Mouse (Mus musculus) MEL (cell line): ENCODE measurements around the gene Ank2. TPM values are rescaled to one million over a fixed set of nuclear protein-coding genes. Genes with fewer than 3 reads are reported as not detected.

Source experiments
- DNase-seq: peaks from one replicate; pipeline ENCODE4 v3.0.0; 2011; ENCODE audit warnings: low read depth, low spot score
- H3K27ac ChIP-seq: 2 replicates; pipeline ENCODE4 v1.5.1; 2012; ENCODE audit warnings: low read depth, mild to moderate bottlenecking, control low read depth, low read length, moderate library complexity; ENCODE audit not compliant: control insufficient read depth
- H3K27me3 ChIP-seq, 2 experiments: fragments of 150-350 bp in 1 of 2; sonication (generic) in 1 of 2; 2 replicates each; pipeline ENCODE4 v1.6.1; 2012; ENCODE audit warnings: low read length in 2 of 2, mild to moderate bottlenecking in 2 of 2, improper control_type of control experiment in 1 of 2, moderate library complexity in 1 of 2; ENCODE audit not compliant: insufficient read depth in 2 of 2, control insufficient read depth in 1 of 2
- H3K36me3 ChIP-seq, 2 experiments: 2 replicates each; pipeline ENCODE4 v1.6.1; 2012 to 2014; ENCODE audit warnings: low read length in 2 of 2, improper control_type of control experiment in 1 of 2, inconsistent platforms in 1 of 2, mild to moderate bottlenecking in 1 of 2; ENCODE audit not compliant: insufficient read depth in 2 of 2, control insufficient read depth in 1 of 2
- H3K4me1 ChIP-seq, 2 experiments: fragments of 150-350 bp in 1 of 2; sonication (generic) in 1 of 2; 2 replicates each; pipeline ENCODE4 v1.6.1; 2012; ENCODE audit warnings: low read length in 2 of 2, improper control_type of control experiment in 1 of 2, mild to moderate bottlenecking in 1 of 2; ENCODE audit not compliant: insufficient read depth in 2 of 2, control insufficient read depth in 1 of 2
- H3K4me3 ChIP-seq, 2 experiments: fragments of 150-350 bp in 1 of 2; sonication (generic) in 1 of 2; 2 replicates each; pipeline ENCODE4 v1.5.1; 2012; ENCODE audit warnings: low read depth in 2 of 2, low read length in 2 of 2, mild to moderate bottlenecking in 2 of 2, moderate library complexity in 2 of 2, control low read depth in 1 of 2, improper control_type of control experiment in 1 of 2; ENCODE audit not compliant: control insufficient read depth in 1 of 2, insufficient read depth in 1 of 2
- H3K79me2 ChIP-seq: 2 replicates; pipeline ENCODE4 v1.6.1; 2012; ENCODE audit warnings: mild to moderate bottlenecking, low read length, moderate library complexity; ENCODE audit not compliant: control insufficient read depth, poor library complexity, insufficient read depth
- H3K9ac ChIP-seq: 2 replicates; pipeline ENCODE4 v1.6.1; 2012; ENCODE audit warnings: low read depth, mild to moderate bottlenecking, control low read depth, low read length, moderate library complexity; ENCODE audit not compliant: control insufficient read depth, poor library complexity, severe bottlenecking
- H3K9me3 ChIP-seq: fragments of 150-350 bp; sonication (generic); replicated peaks from 2 replicates; pipeline ENCODE4 v1.6.1; 2012; ENCODE audit warnings: mild to moderate bottlenecking, low read length, improper control_type of control experiment, moderate library complexity; ENCODE audit not compliant: insufficient read depth
- BHLHE40 ChIP-seq: IDR thresholded peaks from 2 replicates; pipeline ENCODE4 v1.6.1; 2012; ENCODE audit warnings: low read depth, mild to moderate bottlenecking, inconsistent platforms, low read length, improper control_type of control experiment, borderline replicate concordance
- CHD2 ChIP-seq: IDR thresholded peaks from 2 replicates; pipeline ENCODE4 v1.6.1; 2011; ENCODE audit warnings: low read length, improper control_type of control experiment
- E2F4 ChIP-seq: IDR thresholded peaks from 2 replicates; pipeline ENCODE4 v1.6.1; 2011; ENCODE audit warnings: low read depth, low read length, improper control_type of control experiment, borderline replicate concordance
- GABPA ChIP-seq: IDR thresholded peaks from 2 replicates; pipeline ENCODE4 v1.6.1; 2012; ENCODE audit warnings: low read depth, mild to moderate bottlenecking, inconsistent platforms, low read length, improper control_type of control experiment, moderate library complexity
- GATA1 ChIP-seq: IDR thresholded peaks from 2 replicates; pipeline ENCODE4 v1.6.1; 2011; ENCODE audit warnings: low read depth, low read length, improper control_type of control experiment
- HCFC1 ChIP-seq: IDR thresholded peaks from 2 replicates; pipeline ENCODE4 v1.6.1; 2012; ENCODE audit warnings: low read depth, mild to moderate bottlenecking, inconsistent platforms, low read length, improper control_type of control experiment, moderate library complexity
- MAFK ChIP-seq: IDR thresholded peaks from 2 replicates; pipeline ENCODE4 v1.6.1; 2011; ENCODE audit warnings: low read depth, mild to moderate bottlenecking, low read length, improper control_type of control experiment, borderline replicate concordance
- MEF2A ChIP-seq: IDR thresholded peaks from 2 replicates; pipeline ENCODE4 v1.6.1; 2014; ENCODE audit warnings: low read depth, mild to moderate bottlenecking, inconsistent platforms, low read length, improper control_type of control experiment; ENCODE audit not compliant: poor library complexity, insufficient replicate concordance, severe bottlenecking; ENCODE audit errors: extremely low read depth
- NRF1 ChIP-seq: IDR thresholded peaks from 2 replicates; pipeline ENCODE4 v1.6.1; 2014; ENCODE audit warnings: low read depth, mild to moderate bottlenecking, inconsistent platforms, low read length, improper control_type of control experiment, moderate library complexity; ENCODE audit not compliant: poor library complexity, insufficient read depth, severe bottlenecking
- POLR2A ChIP-seq, 2 experiments: IDR thresholded peaks; 2 replicates each; pipeline ENCODE4 v1.6.1; 2011 to 2012; ENCODE audit warnings: low read length in 2 of 2, mild to moderate bottlenecking in 2 of 2, control low read depth in 1 of 2, improper control_type of control experiment in 1 of 2, low read depth in 1 of 2, moderate library complexity in 1 of 2; ENCODE audit not compliant: control insufficient read depth in 1 of 2, insufficient read depth in 1 of 2, poor library complexity in 1 of 2
- POLR2AphosphoS2 ChIP-seq: IDR thresholded peaks from 2 replicates; pipeline ENCODE4 v1.6.1; 2011; ENCODE audit warnings: low read length, improper control_type of control experiment
- POLR2AphosphoS5 ChIP-seq: IDR thresholded peaks from 2 replicates; pipeline ENCODE4 v1.6.1; 2012; ENCODE audit warnings: low read depth, borderline replicate concordance, mild to moderate bottlenecking, inconsistent platforms, low read length, moderate library complexity, mixed read lengths
- RCOR1 ChIP-seq: IDR thresholded peaks from 2 replicates; pipeline ENCODE4 v1.6.1; 2012; ENCODE audit warnings: low read depth, mild to moderate bottlenecking, inconsistent platforms, low read length, improper control_type of control experiment
- SIN3A ChIP-seq: IDR thresholded peaks from 2 replicates; pipeline ENCODE4 v1.6.1; 2012; ENCODE audit warnings: low read length, improper control_type of control experiment, inconsistent platforms
- TCF12 ChIP-seq: IDR thresholded peaks from 2 replicates; pipeline ENCODE4 v1.6.1; 2014; ENCODE audit warnings: low read depth, mild to moderate bottlenecking, inconsistent platforms, low read length, improper control_type of control experiment, moderate library complexity
- USF1 ChIP-seq: IDR thresholded peaks from 2 replicates; pipeline ENCODE4 v1.6.1; 2014; ENCODE audit warnings: low read depth, mild to moderate bottlenecking, inconsistent platforms, low read length, improper control_type of control experiment, moderate library complexity
- USF2 ChIP-seq, 2 experiments: IDR thresholded peaks; 2 replicates each; pipeline ENCODE4 v1.6.1; 2011 to 2012; ENCODE audit warnings: improper control_type of control experiment in 2 of 2, low read length in 2 of 2, borderline replicate concordance in 1 of 2, inconsistent platforms in 1 of 2, low read depth in 1 of 2, mild to moderate bottlenecking in 1 of 2; ENCODE audit not compliant: insufficient read depth in 1 of 2
- ZC3H11A ChIP-seq: IDR thresholded peaks from 2 replicates; pipeline ENCODE4 v1.6.1; 2012; ENCODE audit warnings: low read depth, mild to moderate bottlenecking, inconsistent platforms, low read length, improper control_type of control experiment
- ZKSCAN1 ChIP-seq: IDR thresholded peaks from 2 replicates; pipeline ENCODE4 v1.6.1; 2012; ENCODE audit warnings: low read depth, mild to moderate bottlenecking, inconsistent platforms, low read length, improper control_type of control experiment, moderate library complexity
- ZMIZ1 ChIP-seq: IDR thresholded peaks from 2 replicates; pipeline ENCODE4 v1.6.1; 2012; ENCODE audit warnings: low read depth, mild to moderate bottlenecking, inconsistent platforms, low read length, improper control_type of control experiment, moderate library complexity
- ZNF384 ChIP-seq: IDR thresholded peaks from 2 replicates; pipeline ENCODE4 v1.6.1; 2012; ENCODE audit warnings: low read depth, mild to moderate bottlenecking, inconsistent platforms, low read length, improper control_type of control experiment
- polyA plus RNA-seq, 2 experiments: library from polyadenylated mRNA; stranded (reverse) in 1 of 2; unstranded in 1 of 2; fragments of >175 nt in 1 of 2; fragments of >200 nt in 1 of 2; gene quantifications; 2 replicates each; pipeline versions ENCODE4 v1.2.1 to v1.2.4; 2012; ENCODE audit warnings: low replicate concordance in 2 of 2, low read depth in 1 of 2; ENCODE audit not compliant: insufficient read length in 2 of 2, insufficient read depth in 1 of 2, missing spikeins in 1 of 2
- total RNA-seq: library from RNA; depleted of rRNA; stranded (reverse); fragments of 300-350 nt; gene quantifications from 2 replicates; pipeline ENCODE4 v1.2.3, GENCODE M21; 2012

Ank2 gene
- total and polyA plus RNA-seq, 3 experiments = 2.7 to 4.5 TPM; not detected in 1

DNA sequence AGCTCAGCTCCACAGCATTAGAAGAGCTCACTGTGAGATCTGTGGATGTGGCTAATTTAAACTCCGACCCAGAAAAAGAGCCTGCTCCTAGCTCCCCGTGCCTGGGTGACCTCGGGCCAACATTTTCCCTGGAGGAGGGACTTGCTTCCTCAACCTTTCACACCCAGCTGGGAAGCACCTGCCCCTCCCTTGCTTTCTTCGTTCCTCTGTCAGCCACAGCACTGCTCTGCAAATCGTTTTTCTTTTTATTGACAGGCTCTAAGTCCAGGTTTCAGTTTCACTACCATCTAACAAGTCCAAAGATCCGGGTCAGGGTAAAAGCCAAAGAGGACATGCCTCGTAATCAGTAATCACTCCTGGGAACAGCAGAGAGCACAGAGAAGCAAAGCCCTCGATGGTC is 375.8 kb downstream of the Ank2 start:
- no peaks in the 10 kb centered on the region for H3K79me2 ChIP-seq
- no peaks in the 10 kb centered on the region for H3K27me3 ChIP-seq
- no peak overlapping the region for H3K27ac ChIP-seq
- TF ChIP-seq BHLHE40 (no peak), GATA1 (no peak), GABPA (no peak), MEF2A (no peak), ZNF384 (no peak), NRF1 (no peak), CHD2 (no peak), SIN3A (no peak), E2F4 (no peak), POLR2AphosphoS2 (no peak), RCOR1 (no peak), ZC3H11A (no peak), HCFC1 (no peak)
- H3K4me3 ChIP-seq = no peak overlapping the region
- H3K4me1 ChIP-seq = no peaks in the 10 kb centered on the region
- no peak for DNase-seq
- no peaks in the 10 kb centered on the region for H3K9me3 ChIP-seq
- H3K36me3 ChIP-seq = no peaks in the 10 kb centered on the region
- no peak overlapping the region for H3K9ac ChIP-seq

DNA sequence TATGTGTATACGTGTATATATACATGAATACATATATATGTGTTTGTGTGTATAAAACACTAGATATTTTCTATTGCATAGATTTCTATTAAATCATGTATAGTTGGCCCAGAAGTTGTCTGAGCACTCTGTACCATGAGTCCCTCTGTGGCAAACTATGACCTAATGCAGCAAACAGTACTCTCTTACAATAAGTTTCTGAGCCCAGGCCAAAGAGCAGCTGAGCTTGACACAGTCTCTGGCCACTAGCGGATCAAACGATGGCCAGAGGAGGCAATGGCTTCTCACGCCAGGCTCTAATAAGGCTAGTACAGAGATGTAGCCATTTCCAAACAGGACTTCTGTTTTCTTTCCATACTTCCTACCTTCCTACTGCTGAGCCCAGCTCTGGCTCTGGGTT is 380.4 kb downstream of the Ank2 start:
- no peak overlapping the region for H3K27ac ChIP-seq
- no peaks in the 10 kb centered on the region for H3K9me3 ChIP-seq
- H3K4me3 ChIP-seq = no peak overlapping the region
- no peaks in the 10 kb centered on the region for H3K27me3 ChIP-seq
- H3K4me1 ChIP-seq = no peaks in the 10 kb centered on the region
- no peaks in the 10 kb centered on the region for H3K79me2 ChIP-seq
- DNase-seq = no peak
- no peak overlapping the region for H3K9ac ChIP-seq
- no peak for TF ChIP-seq POLR2A (IDR thresholded peaks at IDR 0.05; ENCODE audit: control insufficient read depth in 1 of 2, insufficient read depth in 1 of 2, low read depth in 1 of 2, low read length in 2 of 2, poor library complexity in 1 of 2)
- no peak for TF ChIP-seq ZMIZ1
- TF ChIP-seq ZKSCAN1 = no peak
- no peak for TF ChIP-seq POLR2AphosphoS5
- no peak for TF ChIP-seq MAFK
- no peak for TF ChIP-seq USF1
- TF ChIP-seq TCF12 = no peak
- no peak for TF ChIP-seq USF2 (IDR thresholded peaks at IDR 0.05; ENCODE audit: borderline replicate concordance in 1 of 2, insufficient read depth in 1 of 2, low read depth in 1 of 2, low read length in 2 of 2)
- TF ChIP-seq GABPA = no peak
- no peak for TF ChIP-seq POLR2AphosphoS2
- TF ChIP-seq, all 39 proteins: peak for 0
- no peaks in the 10 kb centered on the region for H3K36me3 ChIP-seq
